Mouse (Mus musculus) gastrocnemius, adult 18-20 months (tissue): Measurements from ENCODE around the gene Anxa2. TPM values are rescaled to one million over a fixed set of nuclear protein-coding genes. Genes with fewer than 3 reads are reported as not detected.
A peak's percentile ranks its signal among the peaks of the same experiment; 100 is the strongest.

Experiments
- DNase-seq: peaks from one replicate; pipeline ENCODE4 v3.0.0; 2021; ENCODE audit warnings: low spot score
- total RNA-seq, 2 experiments: library from RNA; stranded (reverse); gene quantifications; 2 replicates each; pipeline ENCODE4 v1.2.3; 2021

The Anxa2 gene
- total RNA-seq, 2 experiments from 2014 or later: 29.4 to 53.6 TPM

DNA sequence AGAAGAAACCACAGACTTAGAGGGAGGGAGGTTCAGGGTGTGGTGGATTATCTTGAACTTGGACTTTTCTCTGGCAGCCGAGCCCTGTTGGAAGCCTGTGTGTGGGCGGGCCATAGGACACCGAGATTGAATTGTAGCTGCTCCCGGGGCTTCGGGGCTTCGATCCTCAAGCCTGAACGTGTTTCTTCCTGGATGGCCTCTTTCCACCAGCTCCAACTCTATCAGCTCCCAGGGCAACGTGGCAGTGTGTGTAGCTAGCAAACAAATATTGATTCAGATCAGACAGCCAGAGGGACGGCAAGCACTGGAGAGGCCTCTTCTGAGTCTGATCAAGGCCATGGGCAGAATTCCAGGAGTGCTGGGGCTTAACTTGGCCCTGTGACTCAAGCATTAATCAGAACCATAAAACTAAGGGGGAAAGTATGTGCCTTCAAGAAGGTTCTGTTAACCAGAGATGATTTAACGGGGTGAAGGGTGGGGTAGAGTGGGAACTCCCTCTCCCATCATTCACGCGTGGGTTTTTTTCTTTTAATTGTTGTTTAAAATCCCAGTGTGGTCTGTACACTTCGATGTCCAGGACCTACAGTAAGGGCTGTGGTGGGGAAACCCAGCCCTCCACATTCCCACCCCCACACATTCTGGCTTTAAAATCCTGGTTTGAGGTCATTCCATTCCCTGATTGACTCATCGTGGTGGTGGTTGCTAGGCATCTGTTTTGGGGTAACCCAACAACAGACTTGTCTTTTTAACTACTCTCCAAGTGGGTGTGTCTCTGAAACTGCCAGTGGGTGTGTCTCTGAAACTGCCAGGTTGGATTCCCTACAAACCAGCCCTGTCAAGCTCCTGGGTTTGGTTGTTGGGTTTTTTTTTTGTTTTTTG lies 4.6 kb downstream of the Anxa2 start:
- DNase-seq: peak; percentile 78

DNA sequence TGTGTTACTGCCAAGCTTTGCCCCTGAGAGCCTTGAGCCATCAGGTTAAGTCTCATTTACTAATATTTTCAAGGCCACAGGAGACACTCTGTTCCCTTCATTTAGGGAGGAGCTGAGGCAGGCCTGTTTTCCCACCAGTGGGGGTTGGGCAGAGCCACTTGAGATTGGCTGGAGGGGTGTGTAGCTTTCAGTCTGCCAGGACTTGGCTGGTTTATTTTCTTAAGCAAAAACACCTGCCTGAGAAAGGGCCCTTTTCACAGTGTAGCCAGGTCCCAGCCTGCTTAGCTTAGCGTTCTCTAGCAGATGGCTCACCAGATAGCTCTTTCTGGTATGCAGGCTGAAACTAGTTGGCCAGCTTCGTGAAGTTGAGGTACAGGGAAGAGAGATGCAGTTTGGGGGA lies 5.6 kb downstream of the Anxa2 start:
- DNase-seq: peak; percentile 86

DNA sequence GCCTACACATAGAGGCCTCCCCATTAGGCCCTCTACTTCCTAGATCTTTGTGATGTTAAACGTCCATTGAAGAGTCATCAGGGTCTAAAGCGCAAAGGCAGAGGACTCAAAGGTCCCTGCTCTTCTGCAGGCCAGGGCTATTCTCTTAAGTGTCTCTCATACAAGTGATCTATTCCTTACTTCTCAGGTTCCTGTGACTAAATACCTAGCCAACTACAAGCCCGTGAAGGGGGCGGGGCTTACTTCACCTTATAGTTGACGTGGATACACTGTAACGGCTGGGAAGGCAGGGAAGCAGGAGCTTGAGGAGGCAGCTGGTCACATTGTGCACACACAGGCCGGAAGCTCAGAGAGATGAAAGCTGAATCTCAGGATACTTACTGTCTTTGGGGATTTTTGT lies 6.5 kb downstream of the Anxa2 start:
- DNase-seq: no peak

DNA sequence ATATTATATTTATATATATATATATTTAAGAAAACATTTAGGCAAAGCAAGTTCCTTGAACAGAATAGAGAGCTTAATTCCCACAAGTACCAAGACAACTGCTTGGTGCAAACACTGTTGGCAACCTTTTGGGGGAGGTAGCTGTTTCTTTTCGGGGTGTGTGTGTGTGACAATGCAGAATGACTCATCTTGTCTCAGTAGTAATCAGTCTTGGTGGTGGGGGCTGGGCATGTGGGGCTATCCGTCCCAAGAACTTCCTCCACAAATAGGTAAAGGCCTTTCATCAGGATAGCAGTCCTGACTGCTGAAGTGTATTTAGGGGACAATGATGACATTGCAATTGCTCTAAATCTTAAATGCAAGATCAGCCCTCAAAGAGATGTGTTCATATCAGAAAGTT lies 9.6 kb downstream of the Anxa2 start:
- DNase-seq: no peak

DNA sequence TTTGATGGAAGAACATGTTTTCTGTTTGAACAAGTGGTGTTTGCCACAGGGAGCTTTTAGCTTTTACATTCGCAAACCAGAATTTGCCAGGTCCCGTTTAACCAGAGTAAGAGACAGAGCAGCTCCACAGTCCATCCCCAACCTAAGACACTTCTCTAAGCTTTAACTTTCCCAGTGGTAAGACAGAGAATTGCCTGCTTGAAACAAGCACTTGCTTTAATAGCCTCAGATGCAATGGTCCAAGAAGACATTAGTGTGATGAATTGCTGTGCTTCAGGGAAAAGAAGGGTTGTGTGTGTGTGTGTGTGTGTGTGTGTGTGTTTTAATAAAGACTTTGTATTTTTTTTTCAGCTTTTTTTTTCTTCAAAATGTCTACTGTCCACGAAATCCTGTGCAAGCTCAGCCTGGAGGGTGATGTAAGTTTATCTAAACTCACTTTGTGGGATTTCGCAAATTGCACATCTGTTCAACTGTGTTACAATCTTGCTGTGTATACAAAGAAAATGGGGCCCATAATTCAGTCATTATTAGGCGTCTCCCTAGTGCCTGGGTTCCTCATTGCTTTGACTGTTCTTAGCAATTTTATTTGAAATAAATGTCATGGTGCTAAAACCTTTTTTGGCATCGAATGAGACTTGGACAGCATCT lies 10.8 kb downstream of the Anxa2 start:
- no peak for DNase-seq

DNA sequence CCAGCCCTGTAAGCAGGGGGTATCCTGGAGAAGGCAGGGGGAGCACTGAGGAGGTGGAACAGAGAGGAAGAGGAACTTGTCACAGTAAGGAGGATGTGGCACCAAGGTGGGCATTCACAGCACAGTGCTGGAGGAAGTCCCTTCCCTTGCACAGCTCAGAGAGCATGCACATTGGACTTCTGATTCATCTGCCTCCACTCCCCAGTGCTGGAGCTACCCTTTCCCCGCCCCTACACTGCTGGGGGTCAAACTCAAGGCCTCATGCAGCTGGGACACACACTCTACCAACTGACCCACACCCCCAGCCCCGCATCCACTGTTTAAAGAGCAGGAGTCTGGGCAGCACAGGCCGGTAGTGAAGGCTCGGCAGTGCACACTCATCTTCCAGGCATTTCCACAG lies 12.7 kb downstream of the Anxa2 start:
- DNase-seq: no peak

DNA sequence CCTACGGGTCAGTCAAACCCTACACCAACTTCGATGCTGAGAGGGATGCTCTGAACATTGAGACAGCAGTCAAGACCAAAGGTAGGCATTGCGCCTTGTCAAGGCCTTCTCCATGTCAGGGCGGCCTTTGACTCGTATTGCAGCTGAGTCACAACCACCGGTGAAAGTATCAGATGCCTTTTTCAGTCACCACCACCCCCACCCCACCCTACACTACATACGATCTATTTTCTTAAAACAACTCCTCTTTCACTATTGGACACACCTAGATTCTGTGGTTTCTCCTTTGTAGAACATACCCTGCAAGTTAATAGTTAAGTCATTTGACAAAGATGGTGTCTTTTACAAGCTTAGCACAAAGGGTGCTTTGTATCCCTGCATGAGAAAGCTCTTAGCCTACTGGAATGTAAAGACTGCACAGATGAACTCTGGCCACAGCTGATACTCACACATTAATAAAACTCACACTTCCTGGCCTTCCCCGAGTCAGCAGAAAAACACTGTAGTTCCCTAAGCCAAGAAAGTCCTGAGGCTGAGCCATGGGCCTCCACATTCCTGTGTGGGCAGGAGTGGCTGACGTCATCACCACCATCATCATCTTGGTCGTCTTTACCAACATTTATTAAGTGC lies 14.0 kb downstream of the Anxa2 start:
- no peak for DNase-seq

DNA sequence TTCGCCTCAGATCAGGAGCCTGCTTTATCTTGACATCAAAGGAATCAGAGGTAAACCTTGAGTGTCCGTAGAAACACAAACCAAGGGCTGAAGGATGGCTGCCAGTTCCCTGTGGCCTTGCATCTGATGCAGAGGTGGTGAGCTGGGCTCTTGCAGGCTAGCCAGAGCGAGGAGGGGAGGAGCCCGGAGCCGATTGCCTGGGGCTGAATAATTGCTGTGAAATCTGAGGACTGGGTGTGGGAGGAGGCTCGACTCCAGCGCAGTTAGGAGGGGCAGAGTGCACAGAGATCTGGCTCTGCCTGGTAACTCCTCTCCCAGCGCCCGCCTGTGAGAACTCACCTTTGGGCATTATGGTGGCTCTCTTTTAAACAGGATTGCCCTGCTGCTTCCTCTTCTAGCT lies 15.6 kb downstream of the Anxa2 start:
- DNase-seq: peak; percentile 38

DNA sequence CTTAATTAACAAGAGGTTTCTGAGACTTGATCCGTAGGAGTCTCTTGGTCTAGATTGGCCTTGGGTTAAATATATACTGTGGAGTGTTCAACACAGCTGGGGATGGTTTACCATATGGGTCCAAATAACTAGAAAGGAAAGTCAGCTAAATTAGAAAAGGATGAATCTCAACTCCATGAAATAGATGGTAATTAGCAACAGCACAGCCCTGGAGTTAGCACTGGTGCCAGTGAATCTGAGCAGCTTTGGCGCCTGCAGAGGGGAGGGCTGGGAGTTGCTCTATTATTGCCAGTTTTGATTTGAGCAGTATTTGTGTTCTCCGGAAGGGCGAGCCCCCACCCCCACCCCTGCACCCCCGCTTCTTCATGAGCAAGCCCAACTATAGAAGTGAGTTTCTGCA lies 16.9 kb downstream of the Anxa2 start:
- DNase-seq: no peak

DNA sequence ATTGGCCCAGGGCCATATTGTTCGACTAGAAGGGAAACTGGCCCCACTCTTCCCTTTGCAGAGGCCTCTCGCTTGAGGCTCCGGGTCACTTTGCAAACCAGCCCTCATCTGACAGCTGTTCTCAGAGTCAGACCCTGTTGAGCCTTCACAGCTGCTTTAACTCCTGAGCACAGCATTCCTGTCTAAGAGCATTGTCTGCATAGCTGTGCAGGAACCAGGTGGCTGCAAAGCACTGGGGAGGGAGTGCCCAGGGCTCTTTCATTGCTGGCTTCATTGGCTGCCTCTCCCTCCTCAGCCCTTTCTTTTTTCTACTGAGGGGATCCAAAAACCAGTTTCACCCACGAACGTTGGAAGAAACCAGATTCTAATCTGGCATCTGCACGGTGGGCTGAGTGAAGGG lies 17.5 kb downstream of the Anxa2 start:
- DNase-seq: no peak

DNA sequence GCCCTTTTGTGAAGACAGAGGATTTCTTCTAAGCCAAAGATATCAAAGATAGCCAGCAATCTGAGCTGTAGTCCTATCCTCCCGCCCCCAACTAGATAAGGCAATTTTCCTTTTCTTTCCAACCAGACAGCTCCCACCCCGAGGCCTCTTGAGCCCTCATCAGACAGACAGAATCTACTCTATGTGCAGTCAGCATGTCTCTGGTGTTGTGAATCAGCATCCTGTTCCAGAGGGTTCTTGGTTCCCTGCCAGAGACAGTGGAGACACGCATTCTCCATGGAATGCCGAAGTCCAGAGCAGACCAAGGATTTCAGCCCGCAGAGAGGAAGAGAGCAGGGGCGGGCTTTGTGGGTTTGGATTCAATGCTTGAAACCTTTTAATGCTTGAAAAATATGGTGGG lies 19.3 kb downstream of the Anxa2 start:
- DNase-seq: peak; percentile 84

DNA sequence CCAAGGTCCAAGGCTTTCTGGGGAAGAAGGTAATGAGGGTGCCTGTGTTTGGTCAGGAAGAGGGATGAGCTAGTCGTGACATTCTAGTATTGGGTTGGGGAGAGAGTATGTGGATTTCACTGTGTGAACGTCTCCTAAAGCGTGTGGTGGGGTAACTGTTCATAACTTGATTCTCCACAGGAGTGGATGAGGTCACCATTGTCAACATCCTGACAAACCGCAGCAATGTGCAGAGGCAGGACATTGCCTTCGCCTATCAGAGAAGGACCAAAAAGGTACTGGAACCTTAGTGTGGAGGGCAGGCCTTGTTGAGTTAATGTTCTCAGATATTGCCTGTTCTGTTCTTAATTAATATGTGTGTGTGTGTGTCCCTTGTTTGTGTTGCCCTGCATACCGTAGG lies 22.5 kb downstream of the Anxa2 start:
- DNase-seq: no peak

DNA sequence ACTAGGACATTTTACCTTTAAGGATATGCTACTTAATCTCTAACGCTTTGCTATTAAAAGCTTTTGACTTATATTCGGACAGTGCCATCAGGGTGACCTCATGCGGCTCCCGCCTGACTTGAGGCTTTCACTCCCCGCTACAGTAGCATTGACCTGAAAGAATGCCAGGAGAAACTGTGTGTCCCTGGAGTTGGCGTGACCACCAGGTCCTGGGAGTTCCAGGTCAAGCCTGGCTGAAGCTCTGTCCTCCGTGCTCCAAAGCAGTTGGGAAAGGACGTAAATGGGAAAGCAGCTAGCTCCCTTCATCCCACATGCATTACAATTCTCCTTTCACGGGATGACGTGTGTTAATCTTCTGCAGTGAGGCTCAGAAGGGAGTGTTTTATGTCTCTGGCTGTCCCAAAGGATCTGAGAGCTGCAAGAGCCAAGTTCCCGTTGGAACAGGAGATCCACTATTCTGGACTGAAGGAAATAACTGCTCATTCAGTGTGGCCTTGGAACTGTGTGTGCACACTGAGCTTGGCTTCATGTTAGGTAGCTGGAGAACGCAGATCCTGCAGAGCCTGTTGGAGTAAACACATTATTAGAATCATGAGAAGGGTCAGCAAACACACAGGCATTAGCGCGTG lies 23.9 kb downstream of the Anxa2 start:
- peak; percentile 72 for DNase-seq

DNA sequence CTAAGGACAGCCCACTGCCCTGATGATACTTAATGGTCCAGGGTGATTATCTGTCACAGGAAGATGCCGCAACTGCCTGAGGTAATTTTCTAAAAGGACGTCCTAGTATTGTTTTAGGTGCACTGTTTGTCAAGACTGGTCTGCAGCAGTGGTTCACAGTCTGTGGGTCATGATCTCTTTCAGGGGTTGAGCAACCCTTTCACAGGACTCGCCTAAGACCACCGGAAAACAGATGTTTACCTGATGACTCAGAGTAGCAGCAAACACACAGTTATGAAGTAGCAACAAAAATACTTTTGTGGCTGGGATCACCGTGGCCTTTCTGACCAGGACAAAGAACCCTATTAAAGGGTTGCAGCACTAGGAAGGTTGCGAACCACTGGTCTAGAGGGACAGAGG lies 24.4 kb downstream of the Anxa2 start:
- DNase-seq: no peak

DNA sequence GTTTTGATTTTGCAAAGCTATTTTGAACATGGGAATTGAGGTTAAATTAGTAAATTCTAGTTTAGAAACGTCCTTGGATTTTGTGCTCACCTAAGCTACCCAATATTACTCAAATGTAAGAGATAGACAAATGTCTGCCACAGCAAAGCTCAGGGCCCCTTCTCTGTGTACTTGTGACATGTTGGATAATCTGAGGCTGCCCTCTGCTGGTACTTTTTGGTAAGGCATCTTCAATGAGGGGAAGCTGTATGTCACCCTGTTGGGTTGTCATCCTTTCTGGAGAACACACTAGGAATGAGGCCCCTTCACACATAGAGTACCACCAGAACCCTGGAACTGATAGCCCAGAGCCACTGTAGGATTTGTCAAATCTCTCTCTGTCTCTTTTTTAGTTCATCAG lies 26.9 kb downstream of the Anxa2 start:
- DNase-seq: peak; percentile 87

DNA sequence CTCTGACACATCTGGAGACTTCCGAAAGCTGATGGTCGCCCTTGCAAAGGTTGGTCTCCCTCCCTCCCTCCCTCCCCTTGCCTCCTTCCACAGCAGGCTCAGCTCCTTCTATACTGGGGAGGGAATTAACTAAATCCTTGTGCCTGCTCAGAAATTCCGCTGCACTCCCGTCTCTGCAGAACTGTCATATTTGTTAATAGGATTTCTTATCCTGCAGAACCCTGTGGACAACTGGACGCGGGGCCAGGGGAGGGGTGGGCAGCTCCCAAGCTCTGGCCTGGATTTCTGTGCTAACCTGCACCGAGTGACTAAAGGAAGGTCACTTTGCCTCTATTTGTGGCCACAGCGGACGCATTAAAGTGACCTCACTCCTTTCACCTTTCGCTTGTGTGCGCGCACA lies 30.4 kb downstream of the Anxa2 start:
- DNase-seq: no peak

DNA sequence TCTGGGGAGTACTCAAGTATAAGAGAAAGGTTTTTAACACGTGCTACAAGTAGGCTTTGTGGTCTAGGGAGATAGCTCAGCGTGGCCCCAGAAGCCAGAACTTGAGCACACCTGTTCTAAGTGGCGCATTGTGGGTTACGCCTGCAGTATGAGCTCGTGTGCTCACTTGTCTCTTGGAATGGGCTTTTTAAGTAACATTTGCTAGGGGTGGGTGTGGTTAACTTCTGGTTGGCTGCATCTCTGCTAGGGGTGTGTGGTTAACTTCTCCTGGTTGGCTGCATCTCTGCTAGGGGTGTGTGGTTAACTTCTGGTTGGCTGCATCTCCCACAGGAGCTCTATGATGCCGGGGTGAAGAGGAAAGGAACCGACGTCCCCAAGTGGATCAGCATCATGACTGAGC lies 32.7 kb downstream of the Anxa2 start:
- DNase-seq: no peak

DNA sequence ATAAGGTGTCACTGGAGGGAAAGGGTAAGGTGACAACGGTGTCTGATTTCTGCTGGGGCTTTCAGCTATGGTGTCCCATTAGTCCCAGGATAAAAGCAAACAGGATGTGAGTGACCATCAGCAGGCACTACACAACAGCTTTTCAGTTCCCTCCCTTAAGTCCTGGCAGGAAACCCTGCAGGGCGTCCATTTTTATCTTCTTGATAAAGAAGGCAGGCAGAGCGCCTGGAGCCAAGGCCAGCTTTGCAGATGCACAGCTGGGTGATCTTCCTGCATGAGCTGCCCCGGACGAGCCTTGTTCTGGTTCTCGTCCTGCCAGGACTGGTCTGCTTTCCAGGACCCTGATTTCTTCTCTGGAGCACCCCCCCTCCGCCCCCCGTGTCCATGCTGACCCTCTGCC lies 35.1 kb downstream of the Anxa2 start:
- DNase-seq: no peak

DNA sequence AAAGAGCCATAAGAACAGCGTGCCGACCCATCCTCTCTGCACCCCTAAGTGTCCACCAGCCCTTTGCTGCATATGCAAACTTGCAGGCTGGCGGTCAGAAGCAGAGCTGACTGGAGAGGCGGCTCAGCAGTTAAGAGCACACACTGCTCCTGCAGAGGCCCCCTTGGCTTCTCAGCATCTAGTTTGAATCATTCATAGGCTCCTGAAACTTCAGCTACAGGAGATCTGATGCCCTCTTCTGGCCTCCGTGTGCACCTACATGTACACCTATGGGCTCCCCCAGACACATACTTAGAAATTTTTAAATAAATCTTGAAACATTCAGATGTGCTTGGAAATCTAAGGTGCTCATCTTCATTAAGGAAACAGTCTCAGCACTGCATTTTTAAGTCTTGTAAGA lies 35.6 kb downstream of the Anxa2 start:
- DNase-seq: no peak

DNA sequence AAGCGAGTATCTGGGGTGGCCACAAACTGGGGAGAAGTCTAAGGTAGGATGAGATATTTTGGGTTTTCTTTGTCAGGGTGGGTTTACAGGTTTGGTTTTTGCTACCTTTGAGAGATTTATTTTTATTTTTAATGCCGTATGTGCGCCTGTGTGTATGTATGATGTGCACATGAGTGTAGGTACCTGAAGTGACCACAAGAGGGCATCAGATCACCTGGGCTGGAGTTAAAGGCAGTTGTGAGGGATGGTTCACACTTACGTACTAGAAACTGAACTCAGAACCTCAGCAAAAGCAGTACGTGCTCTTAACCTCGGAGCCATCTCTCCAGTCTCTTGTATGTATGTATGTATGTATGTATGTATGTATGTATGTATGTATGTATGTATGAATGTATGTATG lies 39.4 kb downstream of the Anxa2 start:
- no peak for DNase-seq

DNA sequence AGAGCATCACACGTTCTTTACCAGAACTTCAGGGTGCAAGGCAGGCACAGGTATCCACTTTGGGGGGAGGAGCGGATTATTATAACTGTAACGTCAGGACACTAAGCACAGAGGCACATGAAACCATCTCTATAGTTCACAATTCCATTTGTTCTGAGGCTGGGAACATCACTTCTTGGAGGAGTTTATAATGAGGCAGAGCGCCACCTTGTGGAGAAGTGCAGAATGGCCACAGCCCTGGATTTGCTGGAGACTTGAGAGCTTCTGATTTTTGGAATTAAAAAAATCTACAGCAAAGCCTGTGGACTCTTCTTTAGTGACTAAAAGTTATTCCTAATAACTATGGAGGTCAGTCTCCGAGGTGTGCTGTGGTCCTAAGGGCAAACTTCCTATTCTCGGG lies 49.1 kb downstream of the Anxa2 start:
- DNase-seq: peak; percentile 59

DNA sequence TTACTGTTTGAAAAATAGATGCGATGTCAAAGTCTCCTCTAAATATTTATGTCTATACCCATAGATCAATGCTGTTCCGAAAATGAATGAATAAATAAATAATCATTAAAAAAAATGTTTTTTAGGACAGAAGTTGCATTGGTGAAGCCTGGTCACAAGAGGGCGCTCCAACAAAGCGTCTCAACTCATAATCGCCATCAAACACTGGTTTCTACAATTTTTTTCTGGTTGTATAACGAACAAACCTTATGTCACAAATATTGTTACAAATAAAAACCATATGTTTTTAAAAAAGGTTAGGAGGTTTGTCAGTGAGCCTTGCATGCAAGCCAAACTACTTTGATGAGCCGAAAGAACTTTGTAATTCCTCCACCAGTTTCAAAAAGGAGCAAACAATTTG lies 52.2 kb downstream of the Anxa2 start:
- DNase-seq: no peak
